Mouse (Mus musculus) forebrain, embryonic 13.5 days (tissue): ENCODE data around the gene Mn1. TPM values are rescaled to one million over a fixed set of nuclear protein-coding genes. Genes with fewer than 3 reads are reported as not detected.
A peak's percentile ranks its signal among the peaks of the same experiment; 100 is the strongest.

Source experiments
- ATAC-seq: fragments of 200-750 bp; cut with Nextera tagmentation; 2 replicates; pipeline ENCODE4 v1.8.0; 2017
- H3K27ac ChIP-seq: fragments of 300-500 bp; sonication (generic); 2 replicates; pipeline ENCODE4 v1.5.1; 2015; ENCODE audit warnings: inconsistent platforms, mild to moderate bottlenecking, moderate library complexity
- H3K27me3 ChIP-seq: fragments of 300-500 bp; sonication (generic); 2 replicates; pipeline ENCODE4 v1.6.1; 2015; ENCODE audit warnings: mild to moderate bottlenecking, inconsistent platforms
- H3K36me3 ChIP-seq: fragments of 300-500 bp; sonication (generic); 2 replicates; pipeline ENCODE4 v1.6.1; 2015; ENCODE audit warnings: mild to moderate bottlenecking, inconsistent platforms; ENCODE audit not compliant: poor library complexity, severe bottlenecking
- H3K4me1 ChIP-seq: fragments of 300-500 bp; sonication (generic); 2 replicates; pipeline ENCODE4 v1.6.1; 2015; ENCODE audit warnings: inconsistent platforms
- H3K4me2 ChIP-seq: fragments of 300-500 bp; sonication (generic); 2 replicates; pipeline ENCODE4 v1.6.1; 2015; ENCODE audit warnings: inconsistent platforms, mild to moderate bottlenecking, moderate library complexity
- H3K4me3 ChIP-seq: fragments of 300-500 bp; sonication (generic); 2 replicates; pipeline ENCODE4 v1.5.1; 2015; ENCODE audit warnings: mild to moderate bottlenecking, inconsistent platforms
- H3K9ac ChIP-seq: fragments of 300-500 bp; sonication (generic); 2 replicates; pipeline ENCODE4 v1.6.1; 2015; ENCODE audit warnings: mild to moderate bottlenecking, inconsistent platforms
- H3K9me3 ChIP-seq: fragments of 300-500 bp; sonication (generic); replicated peaks from 2 replicates; pipeline ENCODE4 v1.6.1; 2016; ENCODE audit warnings: inconsistent platforms
- WGBS: fragments of 180-500 bp; shearing (Covaris S2); methylation state at CpG from one replicate; pipeline ENCODE4 v1.1.7; 2015; 5-methylcytosine and 5-hydroxymethylcytosine counted together
- polyA plus RNA-seq: library from polyadenylated mRNA; unstranded; fragments of >200 nt; fragmentation: Nextera tagmentation; extraction: Ambion mirVana; gene quantifications from 2 replicates; pipeline ENCODE4 v1.2.1, GENCODE M21; 2015

The Mn1 gene
- polyA plus RNA-seq, 1 experiment from 2014 or later, result 89.3 TPM

DNA sequence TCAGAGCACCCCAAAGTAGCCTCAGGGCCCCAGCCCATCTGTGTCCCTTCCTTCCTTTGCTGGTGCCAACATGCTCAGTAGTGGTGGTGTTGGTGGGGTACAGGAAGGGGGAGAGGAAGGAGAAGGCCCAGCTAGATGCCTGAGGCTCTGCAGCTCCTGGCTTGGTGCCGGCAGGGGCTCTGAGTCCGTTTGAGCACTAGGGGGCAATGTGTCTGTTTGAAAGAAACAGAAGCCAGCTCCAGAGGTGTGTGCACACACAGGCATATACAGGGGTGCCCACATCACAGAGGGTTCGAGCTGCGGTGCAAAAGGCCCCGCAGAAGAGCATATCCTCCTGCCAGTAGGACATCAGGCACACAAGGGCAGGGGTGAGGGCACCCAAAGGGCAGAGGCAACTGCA, 3.0 kb upstream of the Mn1 start:
- H3K27me3 ChIP-seq, result no peaks in the 10 kb centered on the region; the same call in 1 of the 2 replicates
- peak overlapping the region; percentile 100 for H3K9ac ChIP-seq
- H3K4me1 ChIP-seq, result peaks cover 33% of the 10 kb centered on the region
- ATAC-seq, result peak; percentile 52
- 3% methylated on average over 5 of the region's 5 CpGs for WGBS
- H3K27ac ChIP-seq, result peak overlapping the region; percentile 99
- peak overlapping the region; percentile 96 for H3K4me2 ChIP-seq
- H3K4me3 ChIP-seq, result peak overlapping the region; percentile 98; the same call in 1 of the 2 replicates
- H3K9me3 ChIP-seq, result no peaks in the 10 kb centered on the region
- H3K36me3 ChIP-seq, result peaks cover 11% of the 10 kb centered on the region

DNA sequence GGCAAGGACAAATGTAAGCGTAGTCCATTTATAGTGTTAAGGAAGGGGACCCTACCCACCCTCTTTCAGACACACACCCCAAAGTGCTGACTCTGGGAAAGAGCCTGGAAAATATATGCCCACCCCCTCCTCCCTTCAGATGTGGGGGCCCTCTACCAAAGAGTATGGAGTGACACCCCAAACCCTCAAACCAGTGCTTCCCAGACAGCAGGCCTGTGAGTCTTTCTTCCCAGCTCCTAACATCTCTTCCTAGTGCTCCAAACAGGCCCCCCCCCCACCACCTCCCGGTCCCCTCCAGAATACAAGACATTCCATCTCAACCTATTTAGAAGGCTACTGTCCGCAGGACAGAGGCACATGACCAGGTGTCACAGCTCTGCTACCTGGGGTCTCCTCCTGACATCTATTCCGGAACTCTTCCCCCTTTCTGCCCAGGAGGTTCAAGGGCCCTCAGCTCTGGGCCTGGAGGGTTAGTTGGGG, 2.4 kb upstream of the Mn1 start:
- Histone ChIP-seq H3K9ac (peak overlapping the region; percentile 100), H3K27ac (peak overlapping the region; percentile 99), H3K4me3 (peak overlapping the region; percentile 98), H3K4me1 (peaks cover 39% of the 10 kb centered on the region), H3K27me3 (no peaks in the 10 kb centered on the region; the same call in 1 of the 2 replicates), H3K36me3 (peaks cover 17% of the 10 kb centered on the region), H3K9me3 (no peaks in the 10 kb centered on the region), H3K4me2 (peak overlapping the region; percentile 96)
- no peak for ATAC-seq
- 28% methylated on average over 4 of the region's 4 CpGs for WGBS

DNA sequence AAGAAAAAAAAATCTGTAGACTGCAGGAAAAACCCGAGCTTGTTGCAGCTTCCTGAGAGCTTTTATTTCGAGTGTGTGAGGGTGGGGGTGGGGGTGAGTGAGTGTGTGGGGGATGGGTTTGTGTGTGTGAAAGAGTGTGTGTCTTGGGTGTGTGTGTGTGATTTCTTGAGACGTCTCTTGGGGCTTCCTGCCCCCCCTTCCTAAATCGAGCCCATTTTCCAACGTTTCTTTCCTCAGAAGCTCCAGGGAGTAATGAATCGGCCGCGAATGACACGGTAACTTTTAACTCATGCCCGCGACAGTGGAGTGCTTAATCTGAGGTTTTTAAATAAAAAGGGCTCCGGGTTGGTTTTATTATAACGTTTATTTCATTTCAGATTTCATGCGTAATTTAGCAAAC, 1.6 kb upstream of the Mn1 start:
- Histone ChIP-seq H3K4me1 (peaks cover 47% of the 10 kb centered on the region), H3K9me3 (no peaks in the 10 kb centered on the region), H3K4me3 (peak overlapping the region; percentile 98), H3K27ac (peak overlapping the region; percentile 99), H3K9ac (peak overlapping the region; percentile 100), H3K36me3 (peaks cover 25% of the 10 kb centered on the region), H3K4me2 (peak overlapping the region; percentile 96), H3K27me3 (no peaks in the 10 kb centered on the region; the same call in 1 of the 2 replicates)
- under 1% methylated on average over 14 of the region's 14 CpGs for WGBS
- no peak for ATAC-seq

DNA sequence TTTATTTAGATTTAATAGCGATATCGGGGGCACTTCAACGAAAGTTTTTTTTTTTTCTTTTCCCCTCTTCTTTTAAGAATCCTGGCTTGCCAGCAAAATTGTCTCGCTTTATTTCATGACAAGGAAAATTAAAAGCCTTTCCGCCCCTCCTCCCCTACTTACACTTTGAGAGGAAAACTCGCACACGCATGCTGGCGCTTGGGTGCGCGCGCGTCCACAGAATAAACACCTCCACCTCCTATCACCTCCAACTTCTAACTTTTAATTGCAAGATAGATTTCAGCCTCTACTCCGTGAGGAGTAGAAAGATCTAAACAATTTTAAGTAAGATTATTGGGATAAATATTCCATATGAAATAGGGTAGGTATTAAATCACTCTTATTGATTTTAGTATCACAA, 1.1 kb upstream of the Mn1 start:
- Histone ChIP-seq H3K4me2 (peak overlapping the region; percentile 96), H3K9me3 (no peaks in the 10 kb centered on the region), H3K4me1 (peaks cover 52% of the 10 kb centered on the region), H3K4me3 (peak overlapping the region; percentile 98), H3K27me3 (no peaks in the 10 kb centered on the region; the same call in 1 of the 2 replicates), H3K27ac (peak overlapping the region; percentile 99), H3K9ac (peak overlapping the region; percentile 100), H3K36me3 (peaks cover 30% of the 10 kb centered on the region)
- WGBS, result under 1% methylated on average over 13 of the region's 13 CpGs
- ATAC-seq, result no peak

- H3K27me3 ChIP-seq, result no peaks in the 10 kb centered on the region
- WGBS, result under 1% methylated on average over 72 of the region's 105 CpGs
- H3K9me3 ChIP-seq, result no peaks in the 10 kb centered on the region
- ATAC-seq, result 0 out of 2 replicates have a peak, but pooled peaks have one; percentile 1
- peaks cover 44% of the 10 kb centered on the region for H3K36me3 ChIP-seq
- H3K27ac ChIP-seq, result peak overlapping the region; percentile 99
- H3K4me3 ChIP-seq, result peak overlapping the region; percentile 98
- H3K4me1 ChIP-seq, result peaks cover 66% of the 10 kb centered on the region
- H3K4me2 ChIP-seq, result peak overlapping the region; percentile 96
- peak overlapping the region; percentile 100 for H3K9ac ChIP-seq
Measured at GRCm38 (mm10) chr5:111417378-111418131, 393 bp downstream of the Mn1 start.

GRCm38 (mm10) chr5:111418202-111419120, 1.3 kb downstream of the Mn1 start:
- under 1% methylated on average over 61 of the region's 63 CpGs for WGBS
- peak overlapping the region; percentile 96 for H3K4me2 ChIP-seq
- H3K27ac ChIP-seq, result peak overlapping the region; percentile 99
- peak overlapping the region; percentile 100 for H3K9ac ChIP-seq
- H3K4me3 ChIP-seq, result peak overlapping the region; percentile 98
- peaks cover 48% of the 10 kb centered on the region for H3K36me3 ChIP-seq
- H3K27me3 ChIP-seq, result no peaks in the 10 kb centered on the region
- no peaks in the 10 kb centered on the region for H3K9me3 ChIP-seq
- peaks cover 60% of the 10 kb centered on the region for H3K4me1 ChIP-seq
- ATAC-seq, result no peak

DNA sequence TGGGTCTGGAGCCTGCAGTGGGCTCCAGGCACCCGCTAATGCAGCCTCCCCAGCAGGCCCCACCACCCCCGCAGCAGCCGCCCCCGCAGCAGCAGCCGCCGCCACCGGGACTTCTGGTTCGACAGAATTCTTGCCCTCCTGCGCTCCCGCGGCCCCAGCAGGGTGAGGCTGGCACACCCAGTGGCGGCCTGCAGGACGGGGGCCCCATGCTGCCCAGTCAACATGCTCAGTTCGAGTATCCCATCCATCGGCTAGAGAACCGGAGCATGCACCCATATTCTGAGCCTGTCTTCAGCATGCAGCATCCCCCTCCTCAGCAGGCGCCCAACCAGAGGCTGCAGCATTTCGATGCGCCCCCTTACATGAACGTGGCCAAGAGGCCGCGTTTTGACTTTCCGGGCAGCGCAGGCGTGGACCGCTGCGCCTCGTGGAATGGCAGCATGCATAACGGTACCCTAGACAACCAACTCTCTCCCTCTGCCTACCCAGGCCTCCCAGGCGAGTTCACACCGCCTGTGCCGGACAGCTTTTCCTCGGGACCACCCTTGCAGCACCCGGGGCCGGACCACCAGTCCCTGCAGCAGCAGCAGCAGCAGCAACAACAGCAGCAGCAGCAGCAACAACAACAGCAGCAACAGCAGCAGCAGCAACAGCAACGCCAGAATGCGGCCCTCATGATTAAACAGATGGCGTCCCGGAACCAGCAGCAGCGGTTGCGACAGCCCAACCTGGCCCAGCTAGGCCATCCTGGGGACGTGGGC, 2.1 kb downstream of the Mn1 start:
- 1% methylated on average over 42 of the region's 42 CpGs for WGBS
- Histone ChIP-seq H3K9ac (peak overlapping the region; percentile 100), H3K4me3 (peak overlapping the region; percentile 98), H3K27me3 (no peaks in the 10 kb centered on the region), H3K4me2 (peak overlapping the region; percentile 96), H3K36me3 (peaks cover 52% of the 10 kb centered on the region), H3K27ac (peak overlapping the region; percentile 99), H3K9me3 (no peaks in the 10 kb centered on the region), H3K4me1 (peaks cover 60% of the 10 kb centered on the region)
- no peak for ATAC-seq

- peaks cover 60% of the 10 kb centered on the region for H3K4me1 ChIP-seq
- peak overlapping the region; percentile 100 for H3K9ac ChIP-seq
- 1% methylated on average over 51 of the region's 56 CpGs for WGBS
- H3K4me2 ChIP-seq, result peak overlapping the region; percentile 96
- peak overlapping the region; percentile 98 for H3K4me3 ChIP-seq
- H3K36me3 ChIP-seq, result peaks cover 60% of the 10 kb centered on the region
- H3K27ac ChIP-seq, result peak overlapping the region; percentile 99
- no peaks in the 10 kb centered on the region for H3K27me3 ChIP-seq
- no peaks in the 10 kb centered on the region for H3K9me3 ChIP-seq
- no peak for ATAC-seq
Measured at GRCm38 (mm10) chr5:111420011-111420691, 3.0 kb downstream of the Mn1 start.

DNA sequence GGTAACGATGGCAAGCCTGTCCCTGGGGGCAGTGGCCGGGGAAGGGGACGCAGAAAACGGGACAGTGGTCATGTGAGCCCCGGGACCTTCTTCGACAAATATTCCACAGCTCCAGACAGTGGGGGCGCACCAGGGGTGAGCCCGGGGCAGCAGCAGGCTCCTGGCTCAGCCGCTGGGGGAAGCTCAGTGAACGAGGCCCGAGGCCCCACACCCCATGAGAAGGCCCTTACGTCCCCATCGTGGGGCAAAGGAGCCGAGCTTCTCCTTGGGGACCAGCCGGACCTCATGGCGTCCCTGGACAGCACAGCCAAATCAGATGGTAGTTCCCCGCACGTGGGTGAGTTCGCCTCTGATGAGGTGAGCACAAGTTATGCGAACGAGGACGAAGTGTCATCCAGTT, 3.7 kb downstream of the Mn1 start:
- 22% methylated on average over 22 of the region's 22 CpGs for WGBS
- Histone ChIP-seq H3K27me3 (no peaks in the 10 kb centered on the region), H3K36me3 (peaks cover 67% of the 10 kb centered on the region), H3K4me3 (peak overlapping the region; percentile 98), H3K9me3 (no peaks in the 10 kb centered on the region), H3K4me2 (peak overlapping the region; percentile 96), H3K9ac (peak overlapping the region; percentile 100), H3K4me1 (peaks cover 62% of the 10 kb centered on the region), H3K27ac (peak overlapping the region; percentile 99)
- ATAC-seq, result no peak

DNA sequence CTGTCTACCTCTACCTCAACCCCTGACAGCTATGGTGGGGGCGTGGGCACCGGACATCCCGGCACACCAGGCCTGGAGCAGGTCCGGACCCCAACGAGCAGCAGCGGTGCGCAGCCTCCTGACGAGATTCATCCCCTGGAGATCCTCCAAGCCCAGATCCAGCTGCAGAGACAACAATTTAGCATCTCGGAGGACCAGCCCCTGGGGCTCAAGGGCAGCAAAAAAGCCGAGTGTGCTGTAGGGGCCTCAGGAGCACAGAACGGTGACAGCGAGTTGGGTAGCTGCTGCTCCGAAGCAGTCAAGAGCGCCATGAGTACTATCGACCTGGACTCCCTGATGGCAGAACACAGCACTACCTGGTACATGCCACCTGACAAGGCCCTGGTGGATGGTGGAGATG, 4.3 kb downstream of the Mn1 start:
- 45% methylated on average over 15 of the region's 15 CpGs for WGBS
- Histone ChIP-seq H3K4me3 (peak overlapping the region; percentile 98), H3K36me3 (peaks cover 71% of the 10 kb centered on the region), H3K27me3 (no peaks in the 10 kb centered on the region), H3K4me1 (peaks cover 68% of the 10 kb centered on the region), H3K27ac (peak overlapping the region; percentile 99), H3K9me3 (no peaks in the 10 kb centered on the region), H3K9ac (peak overlapping the region; percentile 100), H3K4me2 (peak overlapping the region; percentile 96)
- ATAC-seq, result no peak
